Mouse (Mus musculus): ENCODE measurements around the gene Ube2l6.

DNA sequence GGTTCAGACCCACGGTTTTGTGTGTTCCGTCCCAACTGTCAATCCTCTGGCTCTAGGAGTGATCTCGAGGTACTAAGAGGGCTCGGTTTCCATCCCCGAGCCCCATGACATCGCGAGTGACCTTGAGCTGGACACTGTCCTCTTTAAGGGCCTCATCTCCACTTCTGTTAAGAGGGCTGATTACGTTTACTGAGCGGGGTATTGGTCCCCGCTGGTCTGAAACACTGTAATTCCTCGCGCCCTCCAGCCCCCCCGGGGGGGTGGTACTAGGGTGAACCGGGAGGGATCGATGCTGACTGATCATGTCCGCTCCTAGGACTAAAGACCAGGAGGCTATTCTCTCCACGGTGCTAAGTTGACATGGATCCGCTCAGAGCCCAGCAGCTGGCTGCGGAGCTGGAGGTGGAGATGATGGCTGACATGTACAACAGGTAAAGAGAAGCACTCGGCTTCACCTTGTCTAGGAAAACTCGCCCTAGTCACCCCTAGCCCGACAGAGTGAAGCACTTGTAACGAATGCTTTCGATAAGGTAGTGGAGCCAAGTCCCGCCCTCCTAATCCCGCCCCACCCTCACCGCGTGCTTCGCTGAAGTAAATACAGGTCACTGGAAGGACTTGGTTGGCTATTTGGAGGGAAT lies 28.8 kb downstream of the Ube2l6 start:
- TF ChIP-seq EP300 (optimal IDR thresholded peaks at IDR 0.05): no peak
- no peak for TF ChIP-seq CTCF (IDR thresholded peaks at IDR 0.05; ENCODE audit: low read depth)

All from stomach, postnatal 0 days (tissue).